ENCODE assay signal across 9 mouse cellular contexts in genomic region chr7:16463214-16463613, GRCm38 (mm10). TPM values are rescaled to one million over a fixed set of nuclear protein-coding genes. Genes with fewer than 3 reads are reported as not detected.
A peak's percentile ranks its signal among the peaks of the same experiment; 100 is the strongest.
DNase-seq lines count a peak whose midpoint lies in the region; TF ChIP-seq lines count a peak whose summit lies in the region.
"Had no signal": no experiment of that assay in that cellular context is flagged by ENCODE, and none has a peak within 500 bp of the region (broad histone marks: within the 10 kb centered on the region; RNA-seq: fewer than 3 reads in every experiment).

No protein-coding gene starts in this region.

- H3K4me3 ChIP-seq in embryonic fibroblast, embryonic 13.5 days (ENCODE audit: insufficient read depth, low read length): no peak overlapping the region
- H3K4me3 ChIP-seq: heart, embryonic 13.5 days had no signal

- TF ChIP-seq CTCF in embryonic fibroblast, embryonic 13.5 days (IDR thresholded peaks at IDR 0.05; ENCODE audit: borderline replicate concordance, insufficient read depth, low read length): peak; percentile 91

- intact Hi-C loops in heart, postnatal 10 days (cut with DNase I): loop anchor here (1.0 to 5.0 kb wide), 2 partner anchors 67 to 86 kb away; no protein-coding TSS in a partner anchor

- H3K4me1 ChIP-seq in embryonic fibroblast, embryonic 13.5 days (ENCODE audit: control insufficient read depth, insufficient read depth, low read length): no peaks in the 10 kb centered on the region
- H3K4me1 ChIP-seq: heart, embryonic 13.5 days had no signal

- no peak for TF ChIP-seq POLR2A in embryonic fibroblast, embryonic 13.5 days (IDR thresholded peaks at IDR 0.05; ENCODE audit: low read depth, low read length)

- peak; percentile 74 to 84 for DNase-seq in CD8-positive naive resting alpha-beta T cell, adult 2 months (ENCODE audit: low read depth in 2 of 2, low spot score in 2 of 2)
- DNase-seq in adrenal gland, postnatal 25 days: peak; percentile 78
- peak; percentile 89 to 93 for DNase-seq in heart, postnatal 10 days
- peak; percentile 66 to 87 for DNase-seq in layer of hippocampus, adult 18-20 months (ENCODE audit: low spot score in 2 of 2)
- DNase-seq in lung, postnatal 36 days: peak; percentile 87
- DNase-seq in retina, postnatal 1 day: peak; percentile 85
- DNase-seq in thymus, postnatal 36 days: peak; percentile 81 to 84

- no peak overlapping the region for H3K27ac ChIP-seq in embryonic fibroblast, embryonic 13.5 days (ENCODE audit: insufficient read depth, low read length)
- H3K27ac ChIP-seq: heart, embryonic 13.5 days had no signal

RNA-seq across cellular contexts. Expression of gene Tmem160, which starts 10.6 kb away (rescaled TPM):
- 62.2 and 70.3 TPM in 2 replicates for total RNA-seq in adrenal gland, postnatal 25 days (2021)
- 19.0 and 27.7 TPM in 2 replicates for polyA plus RNA-seq in embryonic fibroblast, embryonic 13.5 days (2011; ENCODE audit: insufficient read length, low read depth, missing spikeins)
- total RNA-seq in heart, postnatal 10 days (2021): 10 to 100 TPM; 78.0 to 87.1 TPM
- total RNA-seq in layer of hippocampus, adult 18-20 months (2021): 10 to 100 TPM; 63.6 to 66.4 TPM

RNA-seq across cellular contexts. Expression of gene Npas1, which starts 14.3 kb away (rescaled TPM):
- total RNA-seq in adrenal gland, postnatal 25 days (2021): not detected in 2 replicates
- polyA plus RNA-seq in embryonic fibroblast, embryonic 13.5 days (2011; ENCODE audit: insufficient read length, low read depth, missing spikeins): not detected in 2 replicates
- total RNA-seq in heart, postnatal 10 days (2021): not detected
- total RNA-seq in layer of hippocampus, adult 18-20 months (2021): 10 to 100 TPM; 14.5 to 17.6 TPM

Comparison
In these comparisons a context has a peak if more than half of its experiments do, and no peak if none do; other contexts are left out.
1. RNA of gene Npas1, which starts 14.3 kb away (total RNA-seq): 14.5 to 17.6 TPM in layer of hippocampus, adult 18-20 months; not detected in adrenal gland, postnatal 25 days and not detected in heart, postnatal 10 days; every median in the first group is over 10 times any median in the second.
2. Peak in every context shown above with its lines, with median percentiles within 50 percentile points of each other: DNase-seq.